ENCODE assay signal across 18 mouse cellular contexts in the genomic region with DNA sequence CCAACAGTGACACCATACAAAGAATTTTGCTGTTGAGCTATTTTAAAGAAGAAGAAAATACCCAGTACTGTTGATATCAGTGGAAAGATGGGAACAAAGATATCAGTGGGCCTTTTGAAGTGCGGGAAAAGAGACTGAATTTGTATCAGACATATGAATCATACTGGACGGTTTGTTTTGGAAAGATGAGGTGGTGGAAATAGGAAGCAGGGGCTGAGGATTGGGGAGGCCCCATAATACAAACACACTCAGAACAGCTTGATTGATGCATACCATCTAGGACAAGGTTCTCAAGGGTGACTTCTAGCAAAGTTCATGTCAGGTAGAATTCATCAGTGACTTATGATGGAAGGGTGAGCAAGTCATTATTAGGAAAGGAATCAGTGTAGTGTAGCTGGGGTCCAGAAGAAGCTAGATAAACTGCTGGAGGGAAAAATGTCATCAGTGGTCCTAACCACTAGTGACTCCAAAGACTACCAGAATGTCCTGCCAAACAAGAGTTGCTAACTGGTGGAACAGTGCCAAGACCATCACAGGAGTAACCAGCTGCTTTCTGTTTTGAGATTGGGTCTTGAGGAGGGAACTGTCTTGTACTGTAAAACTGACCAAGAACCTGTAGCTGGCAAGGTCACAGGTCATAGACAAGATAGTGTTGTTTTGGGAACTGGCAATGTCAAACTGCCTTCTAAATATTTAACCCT.
"Had no signal": no experiment of that assay in that cellular context is flagged by ENCODE, and none has a peak within 500 bp of the region (broad histone marks: within the 10 kb centered on the region; RNA-seq: fewer than 3 reads in every experiment).

No protein-coding gene starts in this region.

- H3K4me2 ChIP-seq: liver, embryonic 13.5 days; midbrain, embryonic 13.5 days; neural tube, embryonic 13.5 days; stomach, embryonic 15.5 days had no signal

- ATAC-seq: intestine, postnatal 0 days; midbrain, embryonic 13.5 days; midbrain, embryonic 16.5 days had no signal

- H3K9me3 ChIP-seq: liver, embryonic 13.5 days; megakaryocyte, embryonic 14.5 days; midbrain, embryonic 10.5 days; midbrain, embryonic 13.5 days; neural tube, embryonic 13.5 days; stomach, embryonic 15.5 days had no signal

- H3K4me1 ChIP-seq: liver, embryonic 13.5 days; midbrain, embryonic 10.5 days; midbrain, embryonic 13.5 days; neural tube, embryonic 13.5 days; stomach, embryonic 15.5 days had no signal

- DNase-seq: kidney, adult 2 months; kidney, postnatal 36 days; layer of hippocampus, adult 9-11 months; liver, embryonic 13.5 days; retina, postnatal 1 day; right cerebral cortex, postnatal 25 days; spleen, adult 18-20 months; thymus, postnatal 25 days had no signal

- H3K27me3 ChIP-seq: liver, embryonic 13.5 days; megakaryocyte, embryonic 14.5 days; midbrain, embryonic 13.5 days; neural tube, embryonic 13.5 days; stomach, embryonic 15.5 days had no signal

- H3K4me3 ChIP-seq: left cerebral cortex, adult 2 months; liver, embryonic 13.5 days; megakaryocyte, embryonic 14.5 days; midbrain, embryonic 10.5 days; midbrain, embryonic 13.5 days; myocyte; neural tube, embryonic 13.5 days; stomach, embryonic 15.5 days had no signal

- H3K27ac ChIP-seq: kidney, postnatal 0 days; left cerebral cortex, adult 2 months; liver, embryonic 13.5 days; midbrain, embryonic 10.5 days; midbrain, embryonic 13.5 days; neural tube, embryonic 13.5 days; stomach, embryonic 15.5 days had no signal

- H3K36me3 ChIP-seq: liver, embryonic 13.5 days; midbrain, embryonic 10.5 days; midbrain, embryonic 13.5 days; neural tube, embryonic 13.5 days; stomach, embryonic 15.5 days had no signal

- H3K9ac ChIP-seq: liver, embryonic 13.5 days; midbrain, embryonic 13.5 days; neural tube, embryonic 13.5 days; stomach, embryonic 15.5 days had no signal
